Mouse (Mus musculus) liver, embryonic 14.5 days (tissue): ENCODE measurements around the gene Rnf186. TPM values are rescaled to one million over a fixed set of nuclear protein-coding genes. Genes with fewer than 3 reads are reported as not detected.

Source experiments
- ATAC-seq: fragments of 200-750 bp; cut with Nextera tagmentation; 2 replicates; pipeline ENCODE4 v1.8.0; 2017; ENCODE audit warnings: moderate number of reproducible peaks, mild to moderate bottlenecking, moderate library complexity; ENCODE audit not compliant: insufficient read depth
- DNase-seq, 3 experiments: peaks; one replicate each; pipeline ENCODE4 v3.0.0-alpha.2; 2012 to 2013; ENCODE audit warnings: low read depth in 3 of 3, low spot score in 3 of 3
- H3K27ac ChIP-seq: fragments of 300-500 bp; sonication (generic); 2 replicates; pipeline ENCODE4 v1.5.1; 2014; ENCODE audit warnings: moderate library complexity, mild to moderate bottlenecking, control low read depth, inconsistent platforms
- H3K27me3 ChIP-seq: fragments of 300-500 bp; sonication (generic); 2 replicates; pipeline ENCODE4 v1.6.1; 2014; ENCODE audit warnings: mild to moderate bottlenecking, low read length, moderate library complexity; ENCODE audit not compliant: control insufficient read depth, insufficient read depth
- H3K36me3 ChIP-seq: fragments of 300-500 bp; sonication (generic); replicated peaks from 2 replicates; pipeline ENCODE4 v1.6.1; 2014; ENCODE audit warnings: low read depth; ENCODE audit not compliant: control insufficient read depth, insufficient read depth
- H3K4me1 ChIP-seq, 2 experiments: fragments of 200-500 bp in 1 of 2; fragments of 300-500 bp in 1 of 2; sonication (generic) in 1 of 2; replicated peaks; 2 replicates each; pipeline ENCODE4 v1.6.1; 2012 to 2014; ENCODE audit warnings: antibody characterized with exemption in 1 of 2, inconsistent platforms in 1 of 2, low read length in 1 of 2; ENCODE audit not compliant: control insufficient read depth in 2 of 2, insufficient read depth in 2 of 2
- H3K4me2 ChIP-seq: fragments of 300-500 bp; sonication (generic); 2 replicates; pipeline ENCODE4 v1.6.1; 2014; ENCODE audit warnings: low read depth, mild to moderate bottlenecking, control low read depth, moderate library complexity
- H3K4me3 ChIP-seq, 2 experiments: fragments of 200-500 bp in 1 of 2; fragments of 300-500 bp in 1 of 2; sonication (generic) in 1 of 2; 2 replicates each; pipeline ENCODE4 v1.5.1; 2012 to 2014; ENCODE audit warnings: low read depth in 2 of 2, low read length in 2 of 2, mild to moderate bottlenecking in 2 of 2, control low read depth in 1 of 2, inconsistent platforms in 1 of 2, moderate library complexity in 1 of 2; ENCODE audit not compliant: insufficient read depth in 1 of 2
- H3K9ac ChIP-seq: fragments of 300-500 bp; sonication (generic); replicated peaks from 2 replicates; pipeline ENCODE4 v1.6.1; 2014; ENCODE audit warnings: mild to moderate bottlenecking, control low read depth, moderate library complexity
- H3K9me3 ChIP-seq: fragments of 300-500 bp; sonication (generic); 2 replicates; pipeline ENCODE4 v1.6.1; 2016; ENCODE audit warnings: low read length, mixed read lengths; ENCODE audit not compliant: control insufficient read depth
- CTCF ChIP-seq: IDR thresholded peaks from 2 replicates; pipeline ENCODE4 v1.5.1; 2016; ENCODE audit warnings: antibody characterized with exemption, low read depth, control low read depth
- EP300 ChIP-seq: IDR thresholded peaks from 2 replicates; pipeline ENCODE4 v1.6.1; 2016; ENCODE audit warnings: antibody characterized with exemption, low read depth
- WGBS: fragments of 180-500 bp; shearing (Covaris S2); extraction: QIAGEN DNeasy Blood & Tissue Kit; methylation state at CpG from one replicate; pipeline ENCODE4 v1.1.7; 2014; ENCODE audit not compliant: insufficient replicate concordance; 5-methylcytosine and 5-hydroxymethylcytosine counted together
- polyA plus RNA-seq, 2 experiments: library from polyadenylated mRNA; depleted of rRNA in 1 of 2; stranded (reverse) in 1 of 2; unstranded in 1 of 2; fragments of >200 nt; fragmentation: Nextera tagmentation in 1 of 2; extraction: Ambion mirVana in 1 of 2; gene quantifications; 2 replicates each; pipeline versions ENCODE4 v1.2.1 to v1.2.3; 2012 to 2014

Gene Rnf186
- polyA plus RNA-seq, 2 experiments = 0.13 to 0.18 TPM

DNA sequence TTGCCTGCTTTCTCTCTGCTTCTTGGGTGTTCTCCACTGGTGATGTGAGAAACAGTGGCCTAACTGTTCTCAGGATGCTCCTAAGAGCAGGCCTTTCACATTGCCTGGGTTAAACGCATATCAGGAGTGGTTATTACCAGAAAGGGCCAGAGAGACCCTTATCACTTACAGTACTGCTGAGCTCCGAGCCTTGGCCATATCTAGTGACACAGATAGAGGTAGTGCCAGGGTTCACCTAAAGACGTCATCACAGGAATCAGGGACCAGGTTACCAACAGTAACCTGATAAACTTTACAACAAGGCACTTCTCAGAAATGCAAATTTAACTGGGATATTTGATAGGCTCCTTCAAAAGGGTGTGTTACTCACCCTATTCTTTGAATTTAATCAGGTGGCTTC is 33.0 kb upstream of the Rnf186 start:
- WGBS = 22% methylated on average over 3 of the region's 3 CpGs
- H3K4me3 ChIP-seq = no peak overlapping the region
- H3K4me1 ChIP-seq = no peaks in the 10 kb centered on the region
- H3K9ac ChIP-seq = no peak overlapping the region
- ATAC-seq (0 out of 2 replicates have a peak, but pooled peaks have one; percentile 31), DNase-seq (no peak)
- no peaks in the 10 kb centered on the region for H3K27me3 ChIP-seq
- TF ChIP-seq CTCF (no peak), EP300 (no peak)
- H3K4me2 ChIP-seq = no peak overlapping the region
- no peaks in the 10 kb centered on the region for H3K36me3 ChIP-seq
- H3K9me3 ChIP-seq = no peaks in the 10 kb centered on the region
- H3K27ac ChIP-seq = no peak overlapping the region

DNA sequence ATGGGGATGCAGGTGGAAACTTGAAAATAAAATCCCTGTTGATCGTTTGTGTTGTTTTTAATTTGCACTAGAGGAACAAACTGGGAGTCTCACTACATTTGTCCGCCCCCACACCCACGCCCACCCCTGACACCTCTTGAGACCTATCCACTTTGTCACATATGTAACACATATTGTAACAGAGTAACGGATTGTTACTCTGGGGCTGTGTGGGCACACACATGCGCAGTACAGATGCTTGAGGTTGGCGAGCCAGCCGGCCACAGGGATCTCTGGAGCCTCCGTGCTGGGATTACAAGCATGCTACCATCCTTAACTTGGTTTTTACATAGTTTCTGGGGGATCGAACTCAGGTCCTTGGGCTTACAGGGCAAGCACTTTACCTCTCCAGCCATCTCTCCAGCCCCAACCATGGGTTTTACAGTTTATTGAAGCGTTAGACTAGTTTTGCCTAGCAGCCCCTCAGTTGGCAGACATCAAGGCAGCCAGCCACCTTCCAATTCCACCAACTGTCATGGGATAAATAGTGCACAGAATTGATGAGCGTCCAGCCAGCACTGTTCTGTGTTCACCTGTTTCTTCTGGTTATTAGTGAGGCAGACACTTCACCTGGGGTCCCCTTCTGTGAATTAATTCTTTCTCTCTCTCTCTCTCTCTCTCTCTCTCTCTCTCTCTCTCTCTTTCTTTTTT is 32.3 kb upstream of the Rnf186 start:
- no peak for TF ChIP-seq EP300
- TF ChIP-seq CTCF = no peak
- Histone ChIP-seq H3K9me3 (no peaks in the 10 kb centered on the region), H3K4me2 (no peak overlapping the region), H3K9ac (no peak overlapping the region), H3K27ac (no peak overlapping the region), H3K4me1 (no peaks in the 10 kb centered on the region), H3K4me3 (no peak overlapping the region), H3K36me3 (no peaks in the 10 kb centered on the region), H3K27me3 (no peaks in the 10 kb centered on the region)
- WGBS = 67% methylated on average over 11 of the region's 11 CpGs
- ATAC-seq = no peak
- no peak for DNase-seq

DNA sequence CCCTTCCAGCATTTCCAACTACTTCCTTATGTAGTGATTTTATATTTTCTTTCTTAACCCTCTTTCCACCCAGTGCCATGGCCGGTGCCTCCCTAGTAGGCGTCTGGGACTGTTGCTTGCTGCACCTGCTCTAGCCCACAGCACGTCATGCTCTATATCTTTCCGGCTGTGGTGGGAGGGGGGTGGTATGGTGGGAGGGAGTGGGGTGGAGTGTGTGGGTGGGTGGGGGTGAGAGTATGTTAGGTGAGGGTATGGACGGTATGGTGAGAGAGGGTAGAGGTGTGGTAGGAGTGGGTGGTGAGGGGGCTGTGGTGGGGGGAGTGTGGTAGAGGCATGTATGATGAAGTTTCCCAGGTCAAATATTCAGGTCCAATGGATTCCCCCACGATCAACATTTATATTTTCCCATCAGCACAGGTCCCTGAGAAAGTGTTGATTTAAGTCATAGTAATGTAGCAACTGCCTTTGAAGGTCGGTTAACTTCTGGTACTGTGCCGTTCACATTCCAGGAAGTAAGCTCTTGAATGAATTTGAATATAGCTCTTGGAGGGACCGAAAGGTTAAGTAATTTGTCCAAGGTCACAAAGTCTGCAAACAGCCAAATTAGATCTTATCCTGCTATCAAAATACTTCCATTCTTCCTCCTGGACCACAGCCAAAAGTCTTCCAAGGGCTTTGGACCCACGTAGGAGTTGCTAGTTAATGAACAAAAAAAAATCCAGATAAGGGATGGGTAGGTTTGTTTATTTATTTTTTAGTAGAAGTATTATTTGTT is 28.2 kb upstream of the Rnf186 start:
- Histone ChIP-seq H3K4me3 (no peak overlapping the region), H3K27me3 (no peaks in the 10 kb centered on the region), H3K4me2 (no peak overlapping the region), H3K36me3 (no peaks in the 10 kb centered on the region), H3K9me3 (no peaks in the 10 kb centered on the region), H3K4me1 (0 out of 4 replicates have a peak, but pooled peaks cover 0 to 3% of the 10 kb centered on the region in 2 experiments), H3K27ac (no peak overlapping the region), H3K9ac (no peak overlapping the region)
- ATAC-seq (no peak), DNase-seq (no peak)
- TF ChIP-seq EP300 (no peak), CTCF (no peak)
- WGBS = 44% methylated on average over 10 of the region's 10 CpGs

DNA sequence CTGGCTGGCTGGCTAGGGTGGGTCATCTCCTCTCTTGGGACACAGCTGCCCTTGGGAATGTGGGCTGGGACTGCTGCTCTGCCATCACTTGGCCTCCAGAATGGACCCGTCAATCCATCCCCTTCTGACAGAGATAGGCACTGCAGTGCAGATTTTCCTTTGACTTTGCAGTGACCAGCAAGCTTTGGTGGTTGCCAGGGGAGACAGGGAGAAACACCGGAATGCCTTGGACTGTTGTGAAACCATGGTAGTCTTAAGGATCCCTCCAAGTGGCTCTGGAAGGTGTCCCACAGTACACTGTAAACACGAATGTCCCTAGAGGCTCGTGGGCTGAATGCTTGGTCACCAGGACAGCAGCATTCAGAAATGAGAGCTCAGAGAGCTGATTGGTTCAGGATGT is 27.4 kb upstream of the Rnf186 start:
- TF ChIP-seq EP300 = no peak
- no peak for TF ChIP-seq CTCF
- WGBS = 50% methylated on average over 4 of the region's 4 CpGs
- Histone ChIP-seq H3K4me3 (no peak overlapping the region), H3K27ac (no peak overlapping the region), H3K36me3 (no peaks in the 10 kb centered on the region), H3K9me3 (no peaks in the 10 kb centered on the region), H3K4me1 (peaks cover 0 to 3% of the 10 kb centered on the region in 2 experiments; a peak in 1 of 4 replicates), H3K4me2 (no peak overlapping the region), H3K9ac (no peak overlapping the region), H3K27me3 (no peaks in the 10 kb centered on the region)
- no peak for ATAC-seq
- no peak for DNase-seq

DNA sequence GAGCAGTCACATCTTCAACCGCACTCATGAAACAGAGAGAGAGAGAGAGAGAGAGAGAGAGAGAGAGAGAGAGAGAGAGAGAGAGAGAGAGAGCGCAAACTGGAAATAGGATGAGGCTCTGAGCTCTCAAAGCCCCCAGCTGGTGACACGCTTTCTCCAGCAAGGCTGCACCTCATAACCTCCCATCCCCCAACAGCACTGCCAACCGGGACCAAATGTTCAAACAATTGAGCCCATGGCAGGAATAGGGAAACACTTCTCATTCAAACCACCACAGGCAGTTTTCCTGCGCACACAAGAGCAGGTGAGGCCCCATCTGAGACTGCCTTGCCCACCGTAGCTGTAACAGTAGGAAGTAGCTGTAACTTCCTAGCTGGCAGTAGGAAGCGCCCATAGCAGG is 25.5 kb upstream of the Rnf186 start:
- DNase-seq (no peak), ATAC-seq (no peak)
- H3K36me3 ChIP-seq = no peaks in the 10 kb centered on the region
- no peaks in the 10 kb centered on the region for H3K27me3 ChIP-seq
- TF ChIP-seq CTCF = no peak
- TF ChIP-seq EP300 = no peak
- H3K9ac ChIP-seq = no peak overlapping the region
- H3K27ac ChIP-seq = no peak overlapping the region
- H3K9me3 ChIP-seq = no peaks in the 10 kb centered on the region
- no peak overlapping the region for H3K4me3 ChIP-seq
- WGBS = 37% methylated on average over 6 of the region's 7 CpGs
- peaks cover 0 to 3% of the 10 kb centered on the region in 2 experiments; a peak in 1 of 4 replicates for H3K4me1 ChIP-seq
- H3K4me2 ChIP-seq = no peak overlapping the region
